Mouse (Mus musculus) cortical plate, adult 2 months (tissue): ENCODE measurements around the gene Polk.

Experiments
- CTCF ChIP-seq: fragments of 200-500 bp; IDR thresholded peaks from 2 replicates; pipeline ENCODE4 v1.5.1; 2011; ENCODE audit warnings: mild to moderate bottlenecking, control low read depth, low read length; ENCODE audit not compliant: insufficient read depth; ENCODE audit errors: extremely low read depth
- POLR2A ChIP-seq: fragments of 200-500 bp; IDR thresholded peaks from 2 replicates; pipeline ENCODE4 v1.6.1; 2011; ENCODE audit warnings: mild to moderate bottlenecking, low read length, control low read depth; ENCODE audit not compliant: insufficient read depth; ENCODE audit errors: extremely low read depth

- no peak for TF ChIP-seq CTCF
- no peak for TF ChIP-seq POLR2A
Observed at GRCm38 (mm10) chr13:96510635-96511034, 31.7 kb downstream of the Polk start.
